Mouse (Mus musculus) liver, embryonic 14.5 days (tissue): ENCODE measurements at regions not wholly inside any gene's neighbourhood (a gene's known extent, or its start where the extent isn't known, plus 50 kb on each side); places are given as distances from the start of the nearest gene placed in this dataset.

ENCODE experiments used
- ATAC-seq: fragments of 200-750 bp; cut with Nextera tagmentation; 2 replicates; pipeline ENCODE4 v1.8.0; 2017; ENCODE audit warnings: moderate number of reproducible peaks, mild to moderate bottlenecking, moderate library complexity; ENCODE audit not compliant: insufficient read depth
- DNase-seq, 3 experiments: peaks; one replicate each; pipeline ENCODE4 v3.0.0-alpha.2; 2012 to 2013; ENCODE audit warnings: low read depth in 3 of 3, low spot score in 3 of 3
- H3K27ac ChIP-seq: fragments of 300-500 bp; sonication (generic); 2 replicates; pipeline ENCODE4 v1.5.1; 2014; ENCODE audit warnings: moderate library complexity, mild to moderate bottlenecking, control low read depth, inconsistent platforms
- H3K27me3 ChIP-seq: fragments of 300-500 bp; sonication (generic); 2 replicates; pipeline ENCODE4 v1.6.1; 2014; ENCODE audit warnings: mild to moderate bottlenecking, low read length, moderate library complexity; ENCODE audit not compliant: control insufficient read depth, insufficient read depth
- H3K36me3 ChIP-seq: fragments of 300-500 bp; sonication (generic); replicated peaks from 2 replicates; pipeline ENCODE4 v1.6.1; 2014; ENCODE audit warnings: low read depth; ENCODE audit not compliant: control insufficient read depth, insufficient read depth
- H3K4me1 ChIP-seq, 2 experiments: fragments of 200-500 bp in 1 of 2; fragments of 300-500 bp in 1 of 2; sonication (generic) in 1 of 2; replicated peaks; 2 replicates each; pipeline ENCODE4 v1.6.1; 2012 to 2014; ENCODE audit warnings: antibody characterized with exemption in 1 of 2, inconsistent platforms in 1 of 2, low read length in 1 of 2; ENCODE audit not compliant: control insufficient read depth in 2 of 2, insufficient read depth in 2 of 2
- H3K4me2 ChIP-seq: fragments of 300-500 bp; sonication (generic); 2 replicates; pipeline ENCODE4 v1.6.1; 2014; ENCODE audit warnings: low read depth, mild to moderate bottlenecking, control low read depth, moderate library complexity
- H3K4me3 ChIP-seq, 2 experiments: fragments of 200-500 bp in 1 of 2; fragments of 300-500 bp in 1 of 2; sonication (generic) in 1 of 2; 2 replicates each; pipeline ENCODE4 v1.5.1; 2012 to 2014; ENCODE audit warnings: low read depth in 2 of 2, low read length in 2 of 2, mild to moderate bottlenecking in 2 of 2, control low read depth in 1 of 2, inconsistent platforms in 1 of 2, moderate library complexity in 1 of 2; ENCODE audit not compliant: insufficient read depth in 1 of 2
- H3K9ac ChIP-seq: fragments of 300-500 bp; sonication (generic); replicated peaks from 2 replicates; pipeline ENCODE4 v1.6.1; 2014; ENCODE audit warnings: mild to moderate bottlenecking, control low read depth, moderate library complexity
- H3K9me3 ChIP-seq: fragments of 300-500 bp; sonication (generic); 2 replicates; pipeline ENCODE4 v1.6.1; 2016; ENCODE audit warnings: low read length, mixed read lengths; ENCODE audit not compliant: control insufficient read depth
- CTCF ChIP-seq: IDR thresholded peaks from 2 replicates; pipeline ENCODE4 v1.5.1; 2016; ENCODE audit warnings: antibody characterized with exemption, low read depth, control low read depth
- EP300 ChIP-seq: IDR thresholded peaks from 2 replicates; pipeline ENCODE4 v1.6.1; 2016; ENCODE audit warnings: antibody characterized with exemption, low read depth
- WGBS: fragments of 180-500 bp; shearing (Covaris S2); extraction: QIAGEN DNeasy Blood & Tissue Kit; methylation state at CpG from one replicate; pipeline ENCODE4 v1.1.7; 2014; ENCODE audit not compliant: insufficient replicate concordance; 5-methylcytosine and 5-hydroxymethylcytosine counted together

DNA sequence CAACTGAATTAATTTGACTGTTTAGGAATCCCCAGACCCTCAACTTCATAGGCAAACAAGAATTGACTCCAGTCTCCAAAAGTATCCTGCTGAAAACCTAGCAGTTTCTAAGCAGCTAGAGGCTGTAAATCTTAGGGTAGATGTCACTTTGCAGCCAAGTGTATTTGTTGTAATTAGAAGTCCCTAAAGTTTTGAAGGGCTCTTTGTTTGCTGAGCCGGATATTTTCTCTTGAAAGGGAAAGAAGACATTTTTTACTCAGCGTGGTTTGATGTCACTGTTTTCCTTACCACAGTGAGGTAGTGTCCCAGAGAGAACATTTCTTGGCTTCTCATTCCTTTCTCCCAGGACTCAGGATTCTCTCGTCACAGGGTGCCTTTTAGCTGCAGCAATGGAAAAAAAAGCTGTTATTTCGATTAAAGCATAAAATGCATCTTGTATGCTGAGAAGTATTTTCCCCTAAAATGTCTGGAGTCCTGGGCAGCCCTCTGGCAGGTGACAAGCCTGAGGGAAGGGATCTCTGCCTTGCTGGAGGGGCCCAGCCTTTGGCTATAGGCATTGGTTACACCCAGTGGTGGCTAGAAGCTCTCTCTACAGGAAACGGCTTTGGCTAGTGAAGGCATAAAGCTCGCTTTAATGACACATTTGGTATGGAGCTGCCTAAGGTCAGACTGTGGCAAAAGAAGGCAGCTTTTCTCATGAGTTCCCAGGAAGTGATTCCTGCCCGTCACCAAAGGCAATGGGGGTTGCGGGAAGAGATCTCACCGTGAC, 74.1 kb upstream of the Clnk start:
- Histone ChIP-seq H3K36me3 (no peaks in the 10 kb centered on the region), H3K27me3 (no peaks in the 10 kb centered on the region), H3K9me3 (no peaks in the 10 kb centered on the region), H3K9ac (no peak overlapping the region), H3K4me3 (no peak overlapping the region), H3K4me2 (no peak overlapping the region), H3K27ac (no peak overlapping the region), H3K4me1 (no peaks in the 10 kb centered on the region)
- DNase-seq (no peak), ATAC-seq (no peak)
- no peak for TF ChIP-seq CTCF
- TF ChIP-seq EP300, result no peak
- 45% methylated on average over 9 of the region's 9 CpGs for WGBS

- ATAC-seq (no peak), DNase-seq (no peak)
- no peaks in the 10 kb centered on the region for H3K36me3 ChIP-seq
- 47% methylated on average over 5 of the region's 5 CpGs for WGBS
- no peaks in the 10 kb centered on the region for H3K27me3 ChIP-seq
- H3K27ac ChIP-seq, result no peak overlapping the region
- no peaks in the 10 kb centered on the region for H3K4me1 ChIP-seq
- no peak overlapping the region for H3K9ac ChIP-seq
- H3K4me3 ChIP-seq, result no peak overlapping the region
- TF ChIP-seq CTCF (no peak), EP300 (no peak)
- H3K4me2 ChIP-seq, result no peak overlapping the region
- H3K9me3 ChIP-seq, result no peaks in the 10 kb centered on the region
Measured at GRCm38 (mm10) chr5:38945903-38946686, 69.5 kb upstream of the Clnk start.

GRCm38 (mm10) chr5:38932382-38933079, 55.9 kb upstream of the Clnk start:
- H3K27ac ChIP-seq, result no peak overlapping the region
- H3K27me3 ChIP-seq, result no peaks in the 10 kb centered on the region
- DNase-seq (no peak), ATAC-seq (no peak)
- TF ChIP-seq CTCF (no peak), EP300 (no peak)
- no peaks in the 10 kb centered on the region for H3K4me1 ChIP-seq
- H3K4me2 ChIP-seq, result no peak overlapping the region
- H3K9ac ChIP-seq, result no peak overlapping the region
- H3K4me3 ChIP-seq, result no peak overlapping the region
- H3K36me3 ChIP-seq, result no peaks in the 10 kb centered on the region
- 7% methylated on average over 7 of the region's 7 CpGs for WGBS
- H3K9me3 ChIP-seq, result no peaks in the 10 kb centered on the region

DNA sequence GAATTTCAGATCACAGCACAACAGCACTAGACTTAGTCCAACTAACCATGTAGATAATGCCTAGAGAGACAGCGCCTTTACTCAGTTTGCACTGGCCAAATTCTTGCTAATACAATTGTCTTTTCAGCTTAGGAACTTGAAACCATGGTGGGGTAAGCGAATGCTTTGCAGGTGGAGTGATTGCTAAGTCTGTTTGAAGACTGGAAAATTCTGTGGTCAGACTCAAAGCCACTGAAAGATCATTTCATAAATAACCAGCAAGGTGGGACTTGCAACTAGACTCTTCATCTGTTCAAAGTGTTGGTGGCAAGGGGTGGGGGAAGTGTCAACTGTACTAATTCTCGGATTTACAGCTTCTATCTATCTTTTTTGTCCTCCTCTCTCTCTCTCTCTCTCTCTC, 50.4 kb upstream of the Clnk start:
- H3K9me3 ChIP-seq, result no peaks in the 10 kb centered on the region
- TF ChIP-seq EP300, result no peak
- no peak for TF ChIP-seq CTCF
- ATAC-seq (no peak), DNase-seq (no peak)
- WGBS, result 48% methylated on average over 3 of the region's 3 CpGs
- H3K27ac ChIP-seq, result no peak overlapping the region
- H3K9ac ChIP-seq, result no peak overlapping the region
- H3K4me2 ChIP-seq, result no peak overlapping the region
- H3K36me3 ChIP-seq, result no peaks in the 10 kb centered on the region
- H3K4me3 ChIP-seq, result no peak overlapping the region
- no peaks in the 10 kb centered on the region for H3K27me3 ChIP-seq
- H3K4me1 ChIP-seq, result no peaks in the 10 kb centered on the region
